Comparison of ENCODE assay signal across 27 mouse cellular contexts in genomic region chr7:34214644-34215043, GRCm38 (mm10). TPM values are rescaled to one million over a fixed set of nuclear protein-coding genes. Genes with fewer than 3 reads are reported as not detected.
DNase-seq lines count a peak whose midpoint lies in the region; ATAC-seq and TF ChIP-seq lines count a peak whose summit lies in the region.
"Had no signal": no experiment of that assay in that cellular context is flagged by ENCODE, and none has a peak within 500 bp of the region (broad histone marks: within the 10 kb centered on the region; RNA-seq: fewer than 3 reads in every experiment).

No protein-coding gene starts in this region.

- H3K27ac ChIP-seq in macrophage: peak overlapping the region; percentile 10; the same call in 1 of the 2 replicates
- no peak overlapping the region for H3K27ac ChIP-seq in forebrain, embryonic 11.5 days (ENCODE audit: low read depth, low read length)
- no peak overlapping the region for H3K27ac ChIP-seq in cerebellum, adult 2 months (ENCODE audit: insufficient read depth, low read length)
- no peak overlapping the region for H3K27ac ChIP-seq in hindbrain, embryonic 13.5 days
- H3K27ac ChIP-seq: embryonic facial prominence, embryonic 15.5 days; heart, embryonic 13.5 days; hindbrain, postnatal 0 days; kidney, postnatal 0 days; limb, embryonic 10.5 days; stomach, embryonic 15.5 days had no signal

- H3K4me1 ChIP-seq in forebrain, embryonic 11.5 days (replicated peaks; ENCODE audit: control insufficient read depth, insufficient read depth, low read length): no peaks in the 10 kb centered on the region
- no peaks in the 10 kb centered on the region; the same call in 1 of the 2 replicates for H3K4me1 ChIP-seq in cerebellum, adult 2 months (ENCODE audit: control insufficient read depth, insufficient read depth, low read length)
- no peaks in the 10 kb centered on the region for H3K4me1 ChIP-seq in hindbrain, embryonic 13.5 days (replicated peaks)
- H3K4me1 ChIP-seq: embryonic facial prominence, embryonic 15.5 days; limb, embryonic 10.5 days; stomach, embryonic 15.5 days had no signal

- no peak for TF ChIP-seq POLR2A in cerebellum, adult 2 months (IDR thresholded peaks at IDR 0.05; ENCODE audit: borderline replicate concordance, insufficient read depth, low read length)

- H3K27me3 ChIP-seq in forebrain, embryonic 11.5 days (ENCODE audit: control insufficient read depth, insufficient read depth, low read length): no peaks in the 10 kb centered on the region
- no peaks in the 10 kb centered on the region for H3K27me3 ChIP-seq in cerebellum, adult 2 months (ENCODE audit: control insufficient read depth, insufficient read depth, low read length)
- H3K27me3 ChIP-seq in hindbrain, embryonic 13.5 days: no peaks in the 10 kb centered on the region
- H3K27me3 ChIP-seq: embryonic facial prominence, embryonic 15.5 days; heart, embryonic 13.5 days; stomach, embryonic 15.5 days had no signal

- H3K9ac ChIP-seq in forebrain, embryonic 11.5 days (ENCODE audit: low read length): no peak overlapping the region
- no peak overlapping the region for H3K9ac ChIP-seq in hindbrain, embryonic 13.5 days
- H3K9ac ChIP-seq: embryonic facial prominence, embryonic 15.5 days; heart, embryonic 13.5 days; stomach, embryonic 15.5 days had no signal

- H3K4me2 ChIP-seq in forebrain, embryonic 11.5 days (ENCODE audit: low read depth, low read length, severe bottlenecking): no peak overlapping the region
- no peak overlapping the region for H3K4me2 ChIP-seq in hindbrain, embryonic 13.5 days
- H3K4me2 ChIP-seq: embryonic facial prominence, embryonic 15.5 days; heart, embryonic 13.5 days; stomach, embryonic 15.5 days had no signal

- WGBS in macrophage (ENCODE audit: missing documents): 20% methylated on average over 8 of the region's 8 CpGs
- WGBS in forebrain, embryonic 11.5 days: 93% methylated on average over 8 of the region's 8 CpGs
- WGBS in cerebellum, adult 2 months: 32% methylated on average over 8 of the region's 8 CpGs
- WGBS in hindbrain, embryonic 13.5 days: 95% methylated on average over 8 of the region's 8 CpGs

- ATAC-seq in common myeloid progenitor, adult 5-6 weeks (replicated peaks; ENCODE audit: low read depth, poor library complexity, severe bottlenecking): peak; percentile 93
- no peak for ATAC-seq in forebrain, embryonic 11.5 days (replicated peaks; ENCODE audit: low FRiP score)
- no peak for ATAC-seq in hindbrain, embryonic 13.5 days (ENCODE audit: low FRiP score)
- ATAC-seq: hindbrain, postnatal 0 days had no signal

- peaks cover 67% of the 10 kb centered on the region for H3K36me3 ChIP-seq in macrophage (ENCODE audit: inconsistent target)
- H3K36me3 ChIP-seq in forebrain, embryonic 11.5 days (ENCODE audit: control insufficient read depth, insufficient read depth, low read length): peaks cover 21% of the 10 kb centered on the region
- peaks cover 99% of the 10 kb centered on the region for H3K36me3 ChIP-seq in hindbrain, embryonic 13.5 days

- no peak for TF ChIP-seq CTCF in cerebellum, adult 2 months (IDR thresholded peaks at IDR 0.05; ENCODE audit: borderline replicate concordance, insufficient read depth, low read depth, low read length)

- peaks cover 25% of the 10 kb centered on the region; the same call in 1 of the 2 replicates for H3K79me2 ChIP-seq in macrophage (ENCODE audit: inconsistent target)

- no peak overlapping the region for H3K4me3 ChIP-seq in macrophage (ENCODE audit: inconsistent target)
- no peak overlapping the region for H3K4me3 ChIP-seq in forebrain, embryonic 11.5 days (ENCODE audit: low read depth, low read length)
- H3K4me3 ChIP-seq in cerebellum, adult 2 months (replicated peaks; ENCODE audit: insufficient read depth, low read depth, low read length): no peak overlapping the region
- H3K4me3 ChIP-seq in hindbrain, embryonic 13.5 days: no peak overlapping the region
- H3K4me3 ChIP-seq: embryonic facial prominence, embryonic 15.5 days; heart, embryonic 13.5 days; limb, embryonic 10.5 days; stomach, embryonic 15.5 days had no signal

- peak; percentile 57 for DNase-seq in layer of hippocampus, adult 11-12 months (ENCODE audit: low spot score)
- no peak for DNase-seq in layer of hippocampus, adult 18-20 months (ENCODE audit: low spot score in 2 of 2)
- DNase-seq in 416B (ENCODE audit: low read depth): peak; percentile 99
- no peak for DNase-seq in forebrain, embryonic 11.5 days (ENCODE audit: low spot score)
- DNase-seq in cerebellum, adult 2 months: no peak
- DNase-seq: B cell, adult 2 months; cerebellum, adult 11 months; cerebellum, postnatal 14 days; kidney, adult 11 months; midbrain, embryonic 14.5 days; thymus, adult 2 months had no signal

- H3K9me3 ChIP-seq in forebrain, embryonic 11.5 days (ENCODE audit: control insufficient read depth, low read length): no peaks in the 10 kb centered on the region
- no peaks in the 10 kb centered on the region for H3K9me3 ChIP-seq in hindbrain, embryonic 13.5 days
- H3K9me3 ChIP-seq: embryonic facial prominence, embryonic 15.5 days; heart, embryonic 13.5 days; limb, embryonic 10.5 days; stomach, embryonic 15.5 days had no signal

RNA-seq across cellular contexts. Expression of gene Gpi1, which starts 15.5 kb away (rescaled TPM):
- 100 to 1,000 TPM; 785 to 815 TPM for total RNA-seq in layer of hippocampus, adult 18-20 months (2021)
- total RNA-seq in common myeloid progenitor, adult 5-6 weeks (2017): 250 and 350 TPM in 2 replicates
- total RNA-seq in macrophage (2018; cell fraction: chromatin; rRNA removed): 100 to 1,000 TPM in 16 of 26 experiments, 10 to 100 TPM in 10; 48.1 to 238 (median 136) TPM
- 100 to 1,000 TPM; 159 to 348 (median 225) TPM for total RNA-seq in macrophage (2018; cell fraction: cytosol; rRNA removed)
- 100 to 1,000 TPM in 12 of 26 experiments, 10 to 100 TPM in 14; 62.6 to 225 (median 96.1) TPM for total RNA-seq in macrophage (2018; cell fraction: nucleus; rRNA removed)
- polyA plus RNA-seq in macrophage (2018): 200 to 488 TPM (median 296 TPM) in 3 replicates
- 376 and 377 TPM in 2 replicates for polyA plus RNA-seq in forebrain, embryonic 11.5 days (2014; fragmentation: Nextera tagmentation; extraction: Ambion mirVana)
- polyA plus RNA-seq in cerebellum, adult 2 months (2012; rRNA removed): 611 and 659 TPM in 2 replicates
- 216 TPM in 2 replicates for polyA plus RNA-seq in hindbrain, embryonic 13.5 days (2015; fragmentation: Nextera tagmentation; extraction: Ambion mirVana)

RNA-seq across cellular contexts. Expression of gene Pdcd2l, which starts 18.2 kb away (rescaled TPM):
- total RNA-seq in layer of hippocampus, adult 18-20 months (2021): 10 to 100 TPM; 22.4 to 24.5 TPM
- total RNA-seq in common myeloid progenitor, adult 5-6 weeks (2017): 40.1 and 55.1 TPM in 2 replicates
- 10 to 100 TPM in 22 of 26 experiments, 1 to 10 TPM in 4; 3.9 to 75.5 (median 26.3) TPM for total RNA-seq in macrophage (2018; cell fraction: chromatin; rRNA removed)
- total RNA-seq in macrophage (2018; cell fraction: cytosol; rRNA removed): 10 to 100 TPM; 10.4 to 27.9 (median 17.5) TPM
- 10 to 100 TPM in 22 of 26 experiments, 1 to 10 TPM in 4; 4.4 to 51.6 (median 18.0) TPM for total RNA-seq in macrophage (2018; cell fraction: nucleus; rRNA removed)
- polyA plus RNA-seq in macrophage (2018): 15.9 to 29.8 TPM (median 24.8 TPM) in 3 replicates
- polyA plus RNA-seq in forebrain, embryonic 11.5 days (2014; fragmentation: Nextera tagmentation; extraction: Ambion mirVana): 62.3 and 66.5 TPM in 2 replicates
- polyA plus RNA-seq in cerebellum, adult 2 months (2012; rRNA removed): 40.0 and 41.8 TPM in 2 replicates
- 82.7 and 87.9 TPM in 2 replicates for polyA plus RNA-seq in hindbrain, embryonic 13.5 days (2015; fragmentation: Nextera tagmentation; extraction: Ambion mirVana)

RNA-seq across cellular contexts. Expression of gene Gm6096, which starts 36.2 kb away (rescaled TPM):
- total RNA-seq in layer of hippocampus, adult 18-20 months (2021): not detected
- not detected in 2 replicates for total RNA-seq in common myeloid progenitor, adult 5-6 weeks (2017)
- total RNA-seq in macrophage (2018; cell fraction: chromatin; rRNA removed): not detected
- not detected for total RNA-seq in macrophage (2018; cell fraction: cytosol; rRNA removed)
- not detected for total RNA-seq in macrophage (2018; cell fraction: nucleus; rRNA removed)
- polyA plus RNA-seq in macrophage (2018): not detected in 3 replicates
- polyA plus RNA-seq in forebrain, embryonic 11.5 days (2014; fragmentation: Nextera tagmentation; extraction: Ambion mirVana): 0.60 TPM in 1 of 2 replicates, not detected in the other
- not detected in 2 replicates for polyA plus RNA-seq in cerebellum, adult 2 months (2012; rRNA removed)
- not detected in 2 replicates for polyA plus RNA-seq in hindbrain, embryonic 13.5 days (2015; fragmentation: Nextera tagmentation; extraction: Ambion mirVana)
- total RNA-seq: adrenal gland, adult 18-20 months; gastrocnemius, adult 18-20 months; heart, adult 18-20 months; heart, postnatal 25 days; hindbrain, postnatal 0 days; left cerebral cortex, adult 8-10 months; liver, adult 2 months had no signal
- polyA plus RNA-seq: brain, embryonic 14.5 days; embryonic facial prominence, embryonic 15.5 days; hindbrain, postnatal 0 days; limb, embryonic 10.5 days; liver, adult 2 months; stomach, embryonic 15.5 days; thymus, adult 2 months had no signal

RNA-seq across cellular contexts. Expression of gene Uba2, which starts 45.2 kb away (rescaled TPM):
- 10 to 100 TPM; 87.2 TPM for total RNA-seq in layer of hippocampus, adult 18-20 months (2021)
- total RNA-seq in common myeloid progenitor, adult 5-6 weeks (2017): 182 and 188 TPM in 2 replicates
- 100 to 1,000 TPM in 10 of 26 experiments, 10 to 100 TPM in 16; 33.9 to 154 (median 93.8) TPM for total RNA-seq in macrophage (2018; cell fraction: chromatin; rRNA removed)
- total RNA-seq in macrophage (2018; cell fraction: cytosol; rRNA removed): 10 to 100 TPM; 35.9 to 54.7 (median 48.2) TPM
- total RNA-seq in macrophage (2018; cell fraction: nucleus; rRNA removed): 100 to 1,000 TPM in 1 of 26 experiments, 10 to 100 TPM in 25; 26.4 to 107 (median 43.7) TPM
- 45.4 to 81.1 TPM (median 48.6 TPM) in 3 replicates for polyA plus RNA-seq in macrophage (2018)
- 270 and 276 TPM in 2 replicates for polyA plus RNA-seq in forebrain, embryonic 11.5 days (2014; fragmentation: Nextera tagmentation; extraction: Ambion mirVana)
- polyA plus RNA-seq in cerebellum, adult 2 months (2012; rRNA removed): 106 and 110 TPM in 2 replicates
- polyA plus RNA-seq in hindbrain, embryonic 13.5 days (2015; fragmentation: Nextera tagmentation; extraction: Ambion mirVana): 195 and 198 TPM in 2 replicates

Comparison
In these comparisons a context has a peak if more than half of its experiments do, and no peak if none do; other contexts are left out.
1. DNase-seq: peak in layer of hippocampus, adult 11-12 months (single experiment) and 416B (single experiment); none in layer of hippocampus, adult 18-20 months (0 of 2), forebrain, embryonic 11.5 days (single experiment) and cerebellum, adult 2 months (0 of 2).